Comparison of ENCODE assay signal across 15 mouse cellular contexts in genomic region chr9:57307456-57307855, GRCm38 (mm10).
"Had no signal": no experiment of that assay in that cellular context is flagged by ENCODE, and none has a peak within 500 bp of the region (broad histone marks: within the 10 kb centered on the region; RNA-seq: fewer than 3 reads in every experiment).

No protein-coding gene starts in this region.

- H3K4me2 ChIP-seq: limb, embryonic 15.5 days; lung, embryonic 14.5 days; midbrain, embryonic 11.5 days; midbrain, embryonic 15.5 days; neural tube, embryonic 12.5 days; stomach, embryonic 15.5 days had no signal

- H3K4me3 ChIP-seq: limb, embryonic 15.5 days; midbrain, embryonic 15.5 days; neural tube, embryonic 12.5 days; stomach, embryonic 15.5 days had no signal

- H3K9ac ChIP-seq: limb, embryonic 15.5 days; lung, embryonic 14.5 days; midbrain, embryonic 15.5 days; neural tube, embryonic 12.5 days; stomach, embryonic 15.5 days had no signal

- DNase-seq: kidney, adult 11 months; kidney, adult 9 months; kidney, postnatal 36 days; layer of hippocampus, adult 9-11 months; layer of hippocampus, postnatal 36 days; lung, embryonic 14.5 days; lung, postnatal 14 days; thymus, postnatal 4 days had no signal

- H3K4me1 ChIP-seq: limb, embryonic 15.5 days; midbrain, embryonic 15.5 days; neural tube, embryonic 12.5 days; stomach, embryonic 15.5 days had no signal

- ATAC-seq: midbrain, embryonic 15.5 days had no signal

- H3K36me3 ChIP-seq: limb, embryonic 15.5 days; midbrain, embryonic 15.5 days; neural tube, embryonic 12.5 days; stomach, embryonic 15.5 days had no signal

- H3K9me3 ChIP-seq: limb, embryonic 15.5 days; midbrain, embryonic 15.5 days; stomach, embryonic 15.5 days had no signal

- H3K27ac ChIP-seq: kidney, postnatal 0 days; limb, embryonic 15.5 days; macrophage; midbrain, embryonic 15.5 days; neural tube, embryonic 12.5 days; stomach, embryonic 15.5 days had no signal

- H3K27me3 ChIP-seq: limb, embryonic 15.5 days; midbrain, embryonic 15.5 days; neural tube, embryonic 12.5 days; stomach, embryonic 15.5 days had no signal
